Mouse (Mus musculus) megakaryocyte, embryonic 14.5 days (primary cell): ENCODE measurements around the gene Depp1. TPM values are rescaled to one million over a fixed set of nuclear protein-coding genes. Genes with fewer than 3 reads are reported as not detected.

ENCODE experiments used
- H3K27me3 ChIP-seq: replicated peaks from 2 replicates; pipeline ENCODE3; 2012; ENCODE audit warnings: inconsistent platforms
- H3K36me3 ChIP-seq: replicated peaks from 2 replicates; pipeline ENCODE3; 2012; ENCODE audit warnings: low read length, inconsistent platforms, mixed read lengths
- H3K4me1 ChIP-seq: 2 replicates; pipeline ENCODE4 v1.6.1; 2012; ENCODE audit warnings: inconsistent platforms
- H3K4me3 ChIP-seq: replicated peaks from 2 replicates; pipeline ENCODE3; 2012; ENCODE audit warnings: moderate library complexity, mild to moderate bottlenecking, inconsistent platforms
- H3K9me3 ChIP-seq: 2 replicates; pipeline ENCODE4 v1.6.1; 2012; ENCODE audit warnings: inconsistent platforms
- FLI1 ChIP-seq: IDR thresholded peaks from 2 replicates; pipeline ENCODE4 v1.6.1; 2012; ENCODE audit warnings: low read length, inconsistent platforms, mixed read lengths
- GATA1 ChIP-seq: IDR thresholded peaks from 3 replicates; pipeline ENCODE4 v1.6.1; 2012; ENCODE audit warnings: mixed read lengths, low read length, inconsistent platforms, borderline replicate concordance
- polyA plus RNA-seq: library from polyadenylated mRNA; stranded (reverse); fragments of >175 nt; gene quantifications from 2 replicates; pipeline ENCODE4 v1.2.3, GENCODE M21; 2012; ENCODE audit warnings: low replicate concordance; ENCODE audit not compliant: insufficient read depth

Gene Depp1
- polyA plus RNA-seq, 1 experiment = 0.51 TPM

DNA sequence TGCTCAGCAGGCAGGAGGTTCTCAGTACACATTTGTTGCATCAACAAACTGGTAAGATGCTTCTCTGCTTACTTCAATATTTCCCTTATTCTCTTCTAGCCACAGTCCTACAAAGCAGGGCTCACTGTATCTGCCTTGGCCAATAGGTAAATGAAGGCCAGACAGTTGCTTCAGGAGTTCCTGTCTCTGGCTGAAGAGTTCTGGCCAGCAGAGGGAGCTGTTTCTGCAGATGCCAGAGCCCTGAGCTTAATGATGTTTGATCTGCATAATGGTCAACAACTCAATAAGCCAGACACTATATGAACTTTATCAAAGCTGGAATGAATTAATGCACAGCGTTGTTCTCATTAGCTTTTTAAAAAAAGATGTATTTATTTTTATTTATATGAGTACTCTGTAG, 18.3 kb upstream of the Depp1 start:
- H3K27me3 ChIP-seq = no peaks in the 10 kb centered on the region
- TF ChIP-seq FLI1 (no peak), GATA1 (no peak)
- peaks cover under 1% of the 10 kb centered on the region for H3K36me3 ChIP-seq
- H3K4me1 ChIP-seq = peaks cover 82% of the 10 kb centered on the region
- no peak overlapping the region for H3K4me3 ChIP-seq
- no peaks in the 10 kb centered on the region for H3K9me3 ChIP-seq

DNA sequence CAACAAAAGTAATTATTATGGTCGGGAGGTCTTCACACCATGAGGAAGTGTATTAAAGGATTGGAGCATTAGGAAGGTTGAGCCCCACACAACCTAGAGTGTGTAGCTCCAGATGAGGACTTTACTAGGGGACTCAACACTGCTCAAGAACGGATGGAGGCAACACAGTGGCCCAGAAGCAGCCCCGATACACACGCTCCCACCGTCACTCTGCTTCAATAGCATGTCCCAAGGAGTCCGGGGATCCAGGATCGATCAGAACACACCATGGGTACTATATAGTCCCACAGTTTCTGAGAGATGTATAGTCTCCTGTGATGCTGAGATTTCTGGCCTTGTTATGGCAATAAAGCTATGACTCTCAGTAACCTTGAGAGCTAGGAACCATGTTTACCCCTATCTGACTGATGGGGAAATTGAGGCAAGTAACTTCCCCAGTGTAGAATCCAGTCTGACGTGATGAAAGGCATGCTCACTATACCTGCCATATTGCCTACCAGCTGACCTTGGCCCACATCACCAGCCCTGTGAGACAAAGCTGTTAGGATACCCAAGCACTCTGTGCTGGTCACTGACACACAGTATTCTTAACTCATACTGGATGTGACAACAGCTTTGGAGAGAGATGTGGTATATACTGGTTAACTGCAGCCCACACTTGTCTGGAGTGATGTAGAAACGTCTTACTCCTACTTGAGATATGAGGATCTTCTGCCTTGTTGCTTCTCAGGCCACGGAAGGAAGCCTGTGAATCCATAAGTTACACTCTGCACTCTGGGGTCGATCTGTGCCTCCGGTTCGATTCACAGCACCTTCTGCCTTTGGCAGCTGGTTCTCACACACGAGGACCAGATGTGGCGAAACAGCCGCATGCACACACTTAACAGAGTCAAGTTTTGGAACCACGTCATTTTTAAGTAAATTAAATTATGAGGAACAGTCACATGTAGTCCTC, 16.4 kb upstream of the Depp1 start:
- Histone ChIP-seq H3K4me1 (peaks cover 84% of the 10 kb centered on the region), H3K4me3 (no peak overlapping the region), H3K9me3 (no peaks in the 10 kb centered on the region), H3K27me3 (peaks cover 3% of the 10 kb centered on the region), H3K36me3 (no peaks in the 10 kb centered on the region)
- TF ChIP-seq GATA1 (no peak), FLI1 (no peak)

- no peaks in the 10 kb centered on the region for H3K36me3 ChIP-seq
- no peak for TF ChIP-seq GATA1
- TF ChIP-seq FLI1 = no peak
- H3K4me3 ChIP-seq = peak overlapping the region; percentile 52
- peaks cover 3% of the 10 kb centered on the region for H3K27me3 ChIP-seq
- no peaks in the 10 kb centered on the region for H3K9me3 ChIP-seq
- H3K4me1 ChIP-seq = peaks cover 80% of the 10 kb centered on the region
Measured at GRCm38 (mm10) chr6:116635251-116636180, 14.9 kb upstream of the Depp1 start.

GRCm38 (mm10) chr6:116636581-116637235, 13.7 kb upstream of the Depp1 start:
- no peaks in the 10 kb centered on the region for H3K9me3 ChIP-seq

DNA sequence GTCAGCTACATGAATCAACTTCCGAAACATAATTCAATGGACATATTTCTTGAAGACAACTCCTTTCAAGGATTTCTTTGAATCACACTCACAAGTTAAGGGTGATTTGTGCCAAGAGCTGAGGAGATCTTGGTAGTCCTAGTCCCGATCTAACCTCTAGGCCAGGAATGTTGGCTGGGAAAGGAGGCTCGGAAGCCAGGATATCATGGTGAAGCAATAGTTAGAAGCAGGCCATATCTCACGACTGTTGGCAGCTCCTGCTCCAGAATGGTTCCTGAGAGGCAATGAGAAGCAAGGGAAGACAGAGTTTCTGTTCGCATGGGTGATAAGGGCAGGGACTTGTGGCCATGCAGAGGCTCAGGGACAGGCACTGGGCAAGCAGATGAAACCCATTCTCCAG, 12.9 kb upstream of the Depp1 start:
- Histone ChIP-seq H3K4me1 (peaks cover 67% of the 10 kb centered on the region), H3K36me3 (no peaks in the 10 kb centered on the region), H3K9me3 (no peaks in the 10 kb centered on the region), H3K27me3 (peaks cover 3% of the 10 kb centered on the region), H3K4me3 (no peak overlapping the region)
- no peak for TF ChIP-seq GATA1
- TF ChIP-seq FLI1 = no peak

More at GRCm38 (mm10) chr6:116636581-116637235, 13.7 kb upstream of the Depp1 start:
- peaks cover 3% of the 10 kb centered on the region for H3K27me3 ChIP-seq
- peaks cover 68% of the 10 kb centered on the region for H3K4me1 ChIP-seq
- no peak overlapping the region for H3K4me3 ChIP-seq
- TF ChIP-seq FLI1 (no peak), GATA1 (no peak)
- no peaks in the 10 kb centered on the region for H3K36me3 ChIP-seq

DNA sequence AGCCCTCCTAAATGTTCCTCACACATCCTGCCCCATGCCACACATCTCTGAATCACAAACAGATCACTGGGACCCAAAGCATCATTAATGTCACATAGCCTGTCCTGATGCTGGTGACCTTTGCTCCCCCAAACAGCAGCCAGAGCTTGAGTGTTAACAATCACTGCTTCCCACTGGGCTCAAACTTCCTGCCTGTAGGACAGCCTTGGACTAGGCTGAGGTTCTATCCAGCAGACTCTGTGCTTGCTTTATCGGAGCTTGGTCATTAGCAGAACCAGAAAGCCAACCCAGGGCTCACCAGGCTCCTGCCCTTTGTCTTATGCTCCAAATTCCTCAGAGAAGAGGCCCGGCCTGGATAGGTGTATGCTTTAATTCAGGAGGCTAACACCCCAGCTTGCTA, 11.5 kb upstream of the Depp1 start:
- peaks cover 74% of the 10 kb centered on the region for H3K4me1 ChIP-seq
- no peak for TF ChIP-seq FLI1
- TF ChIP-seq GATA1 = no peak
- no peaks in the 10 kb centered on the region for H3K9me3 ChIP-seq
- peaks cover 3% of the 10 kb centered on the region for H3K27me3 ChIP-seq
- H3K36me3 ChIP-seq = no peaks in the 10 kb centered on the region
- H3K4me3 ChIP-seq = no peak overlapping the region

- H3K27me3 ChIP-seq = peaks cover 3% of the 10 kb centered on the region
- TF ChIP-seq FLI1 = no peak
- no peak for TF ChIP-seq GATA1
- no peaks in the 10 kb centered on the region for H3K36me3 ChIP-seq
- H3K9me3 ChIP-seq = no peaks in the 10 kb centered on the region
- no peak overlapping the region for H3K4me3 ChIP-seq
- H3K4me1 ChIP-seq = peaks cover 74% of the 10 kb centered on the region
Measured at GRCm38 (mm10) chr6:116639663-116640062, 10.7 kb upstream of the Depp1 start.

DNA sequence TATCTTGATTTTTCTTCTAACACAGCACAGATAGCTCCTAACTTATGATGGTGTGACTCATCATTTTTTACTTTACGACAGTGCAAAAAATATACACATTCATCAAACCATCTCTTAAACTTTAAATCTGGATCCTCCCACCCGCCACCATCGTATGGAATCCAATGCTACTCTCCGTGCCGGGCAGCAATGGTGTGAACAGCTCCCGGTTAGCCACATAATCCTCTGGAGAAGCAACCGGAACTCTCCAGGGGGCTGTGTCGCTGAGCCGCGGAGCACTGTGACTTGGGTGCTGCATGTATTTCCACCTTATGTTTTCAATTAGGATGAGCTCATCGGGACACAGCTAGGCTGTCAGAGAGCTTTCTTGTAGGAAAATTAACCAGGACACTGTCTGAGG, 7.5 kb upstream of the Depp1 start:
- Histone ChIP-seq H3K9me3 (no peaks in the 10 kb centered on the region), H3K36me3 (peaks cover 2% of the 10 kb centered on the region), H3K4me1 (peaks cover 68% of the 10 kb centered on the region), H3K27me3 (peaks cover 13% of the 10 kb centered on the region), H3K4me3 (no peak overlapping the region)
- TF ChIP-seq FLI1 = no peak
- no peak for TF ChIP-seq GATA1

DNA sequence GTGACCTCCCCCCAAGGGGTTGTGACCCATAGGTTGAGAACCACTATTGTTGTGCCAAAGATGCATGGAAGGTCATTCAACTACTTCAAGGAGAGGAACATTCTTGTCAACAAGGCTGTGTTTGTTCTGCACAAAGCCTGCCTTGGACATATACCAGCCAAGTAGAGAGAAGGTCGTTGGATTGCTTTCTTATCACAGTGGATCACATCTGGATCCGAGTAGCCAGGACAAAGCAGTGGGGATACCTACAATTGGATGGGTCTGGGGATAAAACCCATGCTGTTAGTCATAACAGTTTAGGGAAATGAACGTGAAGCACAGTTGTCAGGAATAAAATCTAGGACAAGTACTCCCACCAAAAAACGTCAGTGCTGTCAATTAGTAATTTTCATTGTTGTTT, 6.5 kb upstream of the Depp1 start:
- Histone ChIP-seq H3K27me3 (peaks cover 13% of the 10 kb centered on the region), H3K36me3 (peaks cover 2% of the 10 kb centered on the region), H3K4me3 (no peak overlapping the region), H3K4me1 (peaks cover 65% of the 10 kb centered on the region), H3K9me3 (no peaks in the 10 kb centered on the region)
- TF ChIP-seq FLI1 (no peak), GATA1 (no peak)
